Mouse (Mus musculus) right cerebral cortex, postnatal 10 days (tissue): ENCODE data around the gene Ctdsp1.

ENCODE experiments used
- DNase-seq, 2 experiments: peaks; one replicate each; pipeline ENCODE4 v3.0.0; 2021; ENCODE audit warnings: low spot score in 2 of 2

Gene Ctdsp1

DNA sequence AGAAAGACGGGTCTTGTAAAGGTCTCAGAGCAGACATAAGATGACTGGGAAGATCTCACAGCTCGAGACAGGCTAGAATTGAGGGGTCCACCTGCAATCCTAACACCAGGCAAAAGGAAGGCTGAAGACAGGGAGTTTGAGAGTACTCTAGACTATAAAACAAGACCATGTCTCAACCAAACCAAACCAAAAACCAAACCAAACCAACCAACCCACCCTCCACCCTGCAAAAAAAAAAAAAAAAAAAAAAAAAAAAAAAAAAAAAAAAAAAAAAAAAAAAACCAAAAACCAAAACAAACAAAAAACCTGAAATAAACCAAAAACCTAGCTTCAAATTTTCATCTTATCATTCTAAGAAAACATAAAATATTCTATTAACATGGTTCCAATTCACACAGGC, 53.2 kb downstream of the Ctdsp1 start:
- DNase-seq: no peak
